Mouse (Mus musculus): ENCODE data around the gene Sms. TPM values are rescaled to one million over a fixed set of nuclear protein-coding genes. Genes with fewer than 3 reads are reported as not detected.

Sms gene
- polyA plus RNA-seq, 1 experiment from 2014 or later: 46.7 TPM

DNA sequence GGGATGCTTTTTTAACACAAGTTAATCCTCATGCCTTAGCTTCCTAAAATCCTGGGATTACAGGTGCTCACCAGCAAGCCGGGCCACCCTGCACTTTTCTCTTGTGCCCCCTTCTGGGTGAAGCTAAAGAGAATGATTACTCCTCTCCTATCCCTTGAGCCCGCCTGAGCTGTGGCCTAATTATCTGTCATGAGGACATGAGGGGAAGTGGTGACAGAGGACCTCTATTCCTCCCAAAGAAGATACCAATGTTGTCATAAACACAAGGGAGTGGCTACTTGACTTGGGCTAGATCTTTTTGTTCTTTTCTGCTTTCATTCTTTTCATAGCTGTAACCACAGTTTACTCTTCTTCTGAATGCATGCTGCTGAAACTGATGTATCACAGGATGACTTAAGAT, 9.2 kb downstream of the Sms start:
- H3K4me3 ChIP-seq (replicated peaks): no peak overlapping the region
- H3K4me1 ChIP-seq: no peaks in the 10 kb centered on the region
- no peaks in the 10 kb centered on the region for H3K27me3 ChIP-seq
- 66% methylated on average over 2 of the region's 2 CpGs for WGBS
- H3K9ac ChIP-seq: no peak overlapping the region
- no peaks in the 10 kb centered on the region for H3K9me3 ChIP-seq (replicated peaks)
- H3K36me3 ChIP-seq: no peaks in the 10 kb centered on the region
- H3K27ac ChIP-seq (replicated peaks): no peak overlapping the region
- no peak for ATAC-seq (ENCODE audit: insufficient number of reproducible peaks, low FRiP score, low TSS enrichment, low read depth)
- no peak overlapping the region for H3K4me2 ChIP-seq (replicated peaks)

DNA sequence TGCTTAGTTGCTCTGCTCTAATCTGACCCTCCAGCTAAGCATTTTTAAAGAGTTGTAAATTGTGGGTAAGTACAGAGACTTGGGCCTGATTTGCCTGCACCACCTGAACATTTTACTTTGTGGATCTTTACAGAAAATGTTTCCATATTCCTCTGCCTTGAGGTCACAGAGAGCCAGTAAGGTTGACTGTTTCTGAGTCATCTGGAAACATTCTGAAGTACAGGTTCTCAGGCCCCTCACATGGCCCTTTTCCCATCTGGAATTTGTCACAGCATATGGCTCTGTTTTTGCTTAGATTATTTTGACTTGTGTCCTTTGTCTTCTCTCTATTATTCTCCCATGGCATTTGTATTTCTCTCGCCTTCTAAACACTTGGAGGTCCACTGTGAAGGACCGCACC, 10.2 kb downstream of the Sms start:
- Histone ChIP-seq H3K9me3 (replicated peaks) (no peaks in the 10 kb centered on the region), H3K9ac (no peak overlapping the region), H3K4me1 (no peaks in the 10 kb centered on the region), H3K36me3 (no peaks in the 10 kb centered on the region), H3K4me3 (replicated peaks) (no peak overlapping the region), H3K27ac (replicated peaks) (no peak overlapping the region), H3K4me2 (replicated peaks) (no peak overlapping the region), H3K27me3 (no peaks in the 10 kb centered on the region)
- 61% methylated on average over 2 of the region's 2 CpGs for WGBS
- ATAC-seq (ENCODE audit: insufficient number of reproducible peaks, low FRiP score, low TSS enrichment, low read depth): no peak

DNA sequence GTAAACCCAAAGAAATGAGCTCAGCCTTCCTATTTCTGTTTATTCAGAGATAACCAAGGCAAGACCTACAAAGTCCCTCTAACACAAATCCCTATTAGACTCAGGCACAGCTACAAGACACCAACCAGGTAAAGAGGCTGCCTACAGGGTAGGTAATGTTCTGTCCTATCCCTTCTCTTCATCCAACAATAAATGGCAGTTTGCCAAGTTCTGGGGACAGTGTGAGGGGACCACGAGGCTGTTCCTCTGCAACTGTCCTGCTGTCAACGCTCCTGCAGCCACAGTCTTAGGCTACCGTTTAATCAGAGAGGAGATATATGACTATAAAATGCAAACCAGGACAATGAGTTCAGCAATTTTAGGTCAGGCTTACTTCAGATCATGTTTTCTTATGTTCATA, 14.8 kb downstream of the Sms start:
- ATAC-seq (ENCODE audit: insufficient number of reproducible peaks, low FRiP score, low TSS enrichment, low read depth): no peak
- H3K27me3 ChIP-seq: no peaks in the 10 kb centered on the region
- no peak overlapping the region for H3K9ac ChIP-seq
- H3K36me3 ChIP-seq: no peaks in the 10 kb centered on the region
- WGBS: 51% methylated on average over 3 of the region's 3 CpGs
- H3K4me2 ChIP-seq (replicated peaks): no peak overlapping the region
- H3K4me1 ChIP-seq: no peaks in the 10 kb centered on the region
- H3K9me3 ChIP-seq (replicated peaks): no peaks in the 10 kb centered on the region
- no peak overlapping the region for H3K27ac ChIP-seq (replicated peaks)
- no peak overlapping the region for H3K4me3 ChIP-seq (replicated peaks)

DNA sequence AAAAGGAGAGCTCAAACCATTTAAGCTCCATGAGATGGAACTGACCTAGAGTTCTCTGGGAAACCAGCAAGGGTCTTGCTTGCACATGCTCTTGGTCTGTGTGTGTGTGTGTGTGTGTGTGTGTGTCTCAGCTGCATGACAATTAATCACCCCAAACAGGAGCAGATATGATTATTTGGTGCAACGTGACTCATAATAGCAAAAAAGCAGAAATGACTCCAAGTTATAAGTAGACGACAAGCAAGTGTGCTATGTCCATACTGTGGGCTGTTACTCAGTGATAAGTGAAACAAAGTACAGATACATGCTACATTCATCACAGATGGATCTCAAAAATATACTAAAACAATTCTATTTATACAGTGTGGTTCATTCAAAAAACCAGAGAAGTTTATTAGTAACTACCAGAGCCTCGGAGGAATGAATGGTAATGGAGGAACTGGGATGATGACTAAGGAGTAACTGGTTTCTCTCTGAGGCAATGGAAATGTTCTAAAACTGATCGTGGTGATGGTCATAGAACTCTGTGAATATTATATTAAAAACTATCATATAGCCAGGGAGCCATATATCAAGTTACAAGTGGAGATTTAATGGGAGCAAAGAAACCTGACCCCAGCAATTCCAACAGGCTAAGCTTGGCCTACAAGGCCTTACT, 15.8 kb downstream of the Sms start:
- no peak for ATAC-seq (ENCODE audit: insufficient number of reproducible peaks, low FRiP score, low TSS enrichment, low read depth)
- H3K27ac ChIP-seq (replicated peaks): no peak overlapping the region
- H3K4me2 ChIP-seq (replicated peaks): no peak overlapping the region
- H3K27me3 ChIP-seq: no peaks in the 10 kb centered on the region
- H3K4me3 ChIP-seq (replicated peaks): no peak overlapping the region
- 73% methylated on average over 4 of the region's 4 CpGs for WGBS
- H3K9me3 ChIP-seq (replicated peaks): no peaks in the 10 kb centered on the region
- no peak overlapping the region for H3K9ac ChIP-seq
- H3K36me3 ChIP-seq: no peaks in the 10 kb centered on the region
- H3K4me1 ChIP-seq: no peaks in the 10 kb centered on the region

DNA sequence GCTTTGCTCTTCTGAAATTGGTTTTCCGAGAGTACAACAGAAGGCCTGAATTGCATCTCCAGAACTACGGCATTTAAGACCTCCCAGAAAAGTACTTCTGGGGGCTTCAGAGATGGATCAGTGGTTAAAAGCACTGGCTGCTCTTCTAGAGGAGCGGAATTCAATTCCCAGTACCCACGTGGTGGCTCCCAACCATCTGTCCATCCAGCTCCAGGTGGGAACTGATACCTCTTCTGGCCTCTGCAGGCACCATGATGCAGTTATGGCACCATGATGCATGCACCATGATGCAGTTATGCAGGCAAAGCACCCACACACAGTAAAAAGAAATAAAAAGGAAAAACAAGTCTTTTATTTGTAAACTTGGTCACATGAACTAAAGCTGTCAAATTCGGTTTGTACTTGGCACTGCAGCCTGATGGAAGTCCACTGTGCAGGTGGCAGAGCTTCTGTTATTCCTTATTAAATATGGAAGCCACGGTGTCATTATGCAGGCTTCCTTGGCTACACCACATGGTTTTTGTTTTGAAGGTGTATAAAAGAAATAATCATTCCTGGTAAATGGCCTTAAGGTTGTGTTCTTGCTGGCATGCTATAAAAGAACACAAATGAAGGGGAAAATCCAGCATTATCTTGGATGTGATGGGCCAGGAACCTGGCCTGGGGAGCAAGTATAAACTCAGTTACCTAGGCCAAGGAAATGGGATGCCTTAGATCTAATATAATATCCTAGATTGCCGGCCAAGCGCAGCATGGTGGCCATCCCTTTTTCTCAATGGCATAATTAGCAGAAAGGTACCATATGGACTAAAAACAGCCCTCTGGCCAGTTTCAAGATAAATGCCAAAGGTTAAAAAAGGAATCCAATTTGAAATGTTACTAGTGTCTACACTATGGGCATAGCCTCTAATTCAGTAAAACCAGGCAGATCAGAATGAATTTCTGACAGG, 20.1 kb downstream of the Sms start:
- H3K27ac ChIP-seq (replicated peaks): no peak overlapping the region
- WGBS: 83% methylated on average over 8 of the region's 8 CpGs
- no peak for ATAC-seq (ENCODE audit: insufficient number of reproducible peaks, low FRiP score, low TSS enrichment, low read depth)
- no peaks in the 10 kb centered on the region for H3K36me3 ChIP-seq
- no peak overlapping the region for H3K4me3 ChIP-seq (replicated peaks)
- no peaks in the 10 kb centered on the region for H3K27me3 ChIP-seq
- no peaks in the 10 kb centered on the region for H3K9me3 ChIP-seq (replicated peaks)
- H3K9ac ChIP-seq: no peak overlapping the region
- H3K4me2 ChIP-seq (replicated peaks): no peak overlapping the region
- H3K4me1 ChIP-seq: no peaks in the 10 kb centered on the region

DNA sequence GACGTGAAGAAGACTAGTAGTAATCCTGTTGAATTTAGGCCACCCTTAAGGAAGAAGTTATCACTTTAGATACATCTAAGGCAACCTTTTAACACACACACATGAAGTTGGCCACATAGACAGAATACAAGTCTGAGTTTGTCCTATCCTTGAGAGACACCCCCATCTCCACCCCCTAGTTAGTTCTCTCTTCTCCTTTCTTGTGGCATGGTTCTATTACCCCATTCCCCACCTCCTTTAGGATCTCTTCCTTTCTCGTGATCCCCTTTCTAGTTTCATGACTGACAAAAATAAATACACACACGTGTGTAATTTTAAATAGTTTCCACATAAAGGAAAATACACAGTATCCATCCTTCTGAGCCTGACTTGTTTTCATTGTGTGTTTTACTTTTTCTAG, 23.3 kb downstream of the Sms start:
- WGBS: 68% methylated on average over 3 of the region's 3 CpGs
- H3K4me2 ChIP-seq (replicated peaks): no peak overlapping the region
- no peak overlapping the region for H3K9ac ChIP-seq
- no peak for ATAC-seq (ENCODE audit: insufficient number of reproducible peaks, low FRiP score, low TSS enrichment, low read depth)
- H3K27me3 ChIP-seq: no peaks in the 10 kb centered on the region
- H3K9me3 ChIP-seq (replicated peaks): no peaks in the 10 kb centered on the region
- H3K27ac ChIP-seq (replicated peaks): no peak overlapping the region
- no peaks in the 10 kb centered on the region for H3K36me3 ChIP-seq
- no peak overlapping the region for H3K4me3 ChIP-seq (replicated peaks)
- H3K4me1 ChIP-seq: no peaks in the 10 kb centered on the region

DNA sequence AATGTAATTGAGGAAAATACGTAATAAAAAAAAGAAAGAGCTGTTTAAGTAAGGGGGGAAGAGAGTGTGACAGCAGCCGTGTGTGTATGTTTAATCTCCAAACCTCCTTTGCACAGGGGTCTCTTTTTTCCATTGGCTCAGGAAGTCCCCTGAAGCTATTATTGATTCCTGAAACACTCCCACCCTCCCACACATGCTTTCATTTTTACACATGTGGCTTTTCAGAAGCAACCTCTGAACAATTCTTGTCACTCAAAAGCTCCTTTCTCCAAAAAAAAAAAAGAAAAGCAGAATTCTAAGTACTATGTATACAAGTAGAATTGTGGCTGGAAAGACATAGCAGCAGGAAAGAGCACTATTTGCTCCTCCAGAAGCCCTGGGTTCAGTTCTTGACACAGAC, 24.0 kb downstream of the Sms start:
- no peak overlapping the region for H3K9ac ChIP-seq
- no peak overlapping the region for H3K4me2 ChIP-seq (replicated peaks)
- no peaks in the 10 kb centered on the region for H3K9me3 ChIP-seq (replicated peaks)
- no peak overlapping the region for H3K4me3 ChIP-seq (replicated peaks)
- WGBS: 58% methylated on average over 2 of the region's 2 CpGs
- no peaks in the 10 kb centered on the region for H3K4me1 ChIP-seq
- no peaks in the 10 kb centered on the region for H3K27me3 ChIP-seq
- no peak for ATAC-seq (ENCODE audit: insufficient number of reproducible peaks, low FRiP score, low TSS enrichment, low read depth)
- H3K36me3 ChIP-seq: no peaks in the 10 kb centered on the region
- H3K27ac ChIP-seq (replicated peaks): no peak overlapping the region

DNA sequence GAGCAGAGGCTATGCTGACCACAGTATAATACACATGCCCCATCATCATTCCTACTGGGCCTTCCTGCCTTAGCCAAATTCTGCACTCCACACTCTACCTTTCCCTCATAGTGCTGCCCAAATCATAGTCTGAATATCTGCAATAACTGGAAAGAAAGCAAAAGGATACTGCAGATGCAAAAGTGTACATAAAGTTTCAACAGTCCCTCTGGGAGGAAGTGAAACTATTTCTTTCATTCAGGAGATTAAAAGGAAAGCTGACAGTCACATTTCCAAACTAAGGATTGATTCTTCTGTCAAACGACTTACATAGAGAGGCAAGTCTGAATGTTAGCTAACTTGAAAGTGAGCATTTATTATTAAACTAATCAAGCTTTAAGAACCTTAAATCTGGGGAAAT, 26.1 kb downstream of the Sms start:
- no peak for ATAC-seq (ENCODE audit: insufficient number of reproducible peaks, low FRiP score, low TSS enrichment, low read depth)
- H3K4me1 ChIP-seq: no peaks in the 10 kb centered on the region
- no peaks in the 10 kb centered on the region for H3K27me3 ChIP-seq
- no peak overlapping the region for H3K9ac ChIP-seq
- H3K4me2 ChIP-seq (replicated peaks): no peak overlapping the region
- 52% methylated on average over 1 of the region's 1 CpGs for WGBS
- H3K36me3 ChIP-seq: no peaks in the 10 kb centered on the region
- no peak overlapping the region for H3K27ac ChIP-seq (replicated peaks)
- no peak overlapping the region for H3K4me3 ChIP-seq (replicated peaks)
- no peaks in the 10 kb centered on the region for H3K9me3 ChIP-seq (replicated peaks)

DNA sequence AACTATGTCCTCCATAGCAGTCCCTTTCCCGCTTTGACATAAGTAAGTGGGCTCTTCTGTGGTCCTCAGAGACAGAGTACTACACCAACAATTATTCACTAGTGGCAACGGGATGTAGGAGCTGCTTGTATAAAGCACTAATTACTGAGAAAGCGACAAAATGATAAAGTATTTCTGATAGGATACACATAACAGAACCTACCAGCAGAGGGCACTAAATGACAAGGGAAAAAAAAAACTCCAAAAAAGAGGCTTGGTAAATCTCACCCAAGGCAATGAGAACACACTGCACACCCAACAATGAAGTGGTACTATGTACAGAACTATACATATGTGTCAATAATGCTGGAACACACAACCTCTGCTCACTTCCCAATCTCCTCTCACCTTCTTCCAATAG, 29.4 kb downstream of the Sms start:
- ATAC-seq (ENCODE audit: insufficient number of reproducible peaks, low FRiP score, low TSS enrichment, low read depth): no peak
- H3K4me3 ChIP-seq (replicated peaks): no peak overlapping the region
- H3K4me1 ChIP-seq: no peaks in the 10 kb centered on the region
- no peak overlapping the region for H3K4me2 ChIP-seq (replicated peaks)
- WGBS: 70% methylated on average over 3 of the region's 3 CpGs
- H3K9me3 ChIP-seq (replicated peaks): no peaks in the 10 kb centered on the region
- no peaks in the 10 kb centered on the region for H3K36me3 ChIP-seq
- H3K9ac ChIP-seq: no peak overlapping the region
- H3K27ac ChIP-seq (replicated peaks): no peak overlapping the region
- H3K27me3 ChIP-seq: no peaks in the 10 kb centered on the region

DNA sequence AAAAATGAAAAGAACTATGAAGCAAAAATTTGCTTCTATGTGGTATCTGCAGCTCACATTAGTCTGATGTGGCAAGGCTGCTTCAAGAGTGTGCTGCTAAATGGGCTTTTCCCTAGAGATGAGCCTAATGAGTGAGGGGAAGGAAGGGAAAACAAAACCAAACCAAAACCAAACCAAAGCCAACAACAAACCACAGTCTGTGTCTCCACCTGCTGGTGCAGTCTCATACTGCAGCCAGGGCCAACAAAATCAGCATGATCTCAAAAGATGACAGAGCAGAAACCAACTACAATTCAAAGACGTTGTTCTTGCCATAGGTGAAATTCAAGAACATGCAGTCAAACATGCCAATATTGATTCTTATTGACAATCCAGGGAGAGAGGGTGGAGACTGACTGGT, 37.7 kb downstream of the Sms start:
- no peak overlapping the region for H3K27ac ChIP-seq (replicated peaks)
- H3K9ac ChIP-seq: no peak overlapping the region
- WGBS: 48% methylated on average over 1 of the region's 1 CpGs
- ATAC-seq (ENCODE audit: insufficient number of reproducible peaks, low FRiP score, low TSS enrichment, low read depth): no peak
- H3K4me2 ChIP-seq (replicated peaks): no peak overlapping the region
- no peaks in the 10 kb centered on the region for H3K4me1 ChIP-seq
- H3K36me3 ChIP-seq: no peaks in the 10 kb centered on the region
- no peaks in the 10 kb centered on the region for H3K9me3 ChIP-seq (replicated peaks)
- no peaks in the 10 kb centered on the region for H3K27me3 ChIP-seq
- H3K4me3 ChIP-seq (replicated peaks): no peak overlapping the region

DNA sequence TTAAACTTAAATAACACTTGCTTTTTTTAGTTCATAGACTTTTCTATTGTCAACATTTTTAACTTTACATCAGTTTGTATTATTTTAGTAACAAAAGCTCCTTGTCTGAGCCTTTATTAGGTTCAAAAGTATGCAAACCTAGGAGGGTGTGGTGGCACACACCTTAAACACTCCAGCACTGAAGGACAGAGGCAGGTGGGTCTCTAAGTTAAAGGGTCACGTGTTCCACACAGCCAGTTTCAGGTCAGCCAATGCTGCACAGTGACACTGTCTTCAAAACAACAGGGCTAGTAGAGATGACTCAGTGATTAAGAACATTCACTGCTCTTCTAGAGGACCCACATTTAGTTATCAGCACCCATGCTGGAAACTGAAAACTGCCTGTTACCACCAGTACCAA, 43.1 kb downstream of the Sms start:
- no peak overlapping the region for H3K4me2 ChIP-seq (replicated peaks)
- 78% methylated on average over 1 of the region's 1 CpGs for WGBS
- H3K36me3 ChIP-seq: no peaks in the 10 kb centered on the region
- H3K9ac ChIP-seq: no peak overlapping the region
- no peaks in the 10 kb centered on the region for H3K9me3 ChIP-seq (replicated peaks)
- H3K27me3 ChIP-seq: no peaks in the 10 kb centered on the region
- no peak for ATAC-seq (ENCODE audit: insufficient number of reproducible peaks, low FRiP score, low TSS enrichment, low read depth)
- H3K4me3 ChIP-seq (replicated peaks): no peak overlapping the region
- H3K4me1 ChIP-seq: no peaks in the 10 kb centered on the region
- H3K27ac ChIP-seq (replicated peaks): no peak overlapping the region

DNA sequence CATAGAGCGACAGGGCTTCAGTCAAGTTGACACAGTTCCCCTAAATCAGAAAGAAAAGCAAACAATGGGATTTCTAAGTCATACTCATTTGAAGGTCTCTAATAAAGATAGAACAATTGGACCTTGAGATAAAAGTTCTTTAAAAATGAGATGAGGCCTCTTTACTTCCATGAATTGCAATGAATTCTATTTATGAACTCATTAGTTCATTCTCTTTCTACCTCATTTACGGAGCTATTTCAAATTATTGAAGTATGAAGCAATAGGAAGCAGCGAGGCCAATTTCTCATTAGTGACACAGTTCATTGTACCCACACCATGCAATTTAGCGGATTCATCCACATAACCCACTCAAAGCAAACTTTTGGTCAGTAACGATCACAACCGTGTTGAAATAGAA, 44.7 kb downstream of the Sms start:
- Histone ChIP-seq H3K4me1 (no peaks in the 10 kb centered on the region), H3K4me2 (replicated peaks) (no peak overlapping the region), H3K9ac (no peak overlapping the region), H3K36me3 (no peaks in the 10 kb centered on the region), H3K4me3 (replicated peaks) (no peak overlapping the region), H3K27ac (replicated peaks) (no peak overlapping the region), H3K27me3 (no peaks in the 10 kb centered on the region), H3K9me3 (replicated peaks) (no peaks in the 10 kb centered on the region)
- no peak for ATAC-seq (ENCODE audit: insufficient number of reproducible peaks, low FRiP score, low TSS enrichment, low read depth)
- 90% methylated on average over 6 of the region's 6 CpGs for WGBS
